In the genomic region with DNA sequence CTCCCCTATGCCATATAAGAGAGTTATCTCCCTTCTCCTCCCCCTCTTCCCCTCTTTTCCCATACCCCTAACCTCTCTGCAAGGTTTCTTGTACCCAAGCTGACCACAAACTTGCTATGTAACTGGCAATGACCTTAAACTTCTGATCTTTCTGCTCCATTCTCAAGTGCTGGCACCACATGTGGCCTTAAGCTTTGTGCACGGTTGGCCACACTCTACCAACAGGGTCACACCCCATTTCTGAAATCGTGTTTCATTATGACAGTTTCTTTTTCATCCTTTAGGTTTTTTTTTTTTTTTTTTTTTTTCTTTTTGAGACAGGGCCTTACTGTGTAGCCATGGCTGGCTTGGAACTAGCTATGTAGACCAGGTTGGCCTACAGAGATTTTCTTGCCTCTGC, we compare ENCODE assay signal across 41 mouse cellular contexts. TPM values are rescaled to one million over a fixed set of nuclear protein-coding genes. Genes with fewer than 3 reads are reported as not detected.
"Had no signal": no experiment of that assay in that cellular context is flagged by ENCODE, and none has a peak within 500 bp of the region (broad histone marks: within the 10 kb centered on the region; RNA-seq: fewer than 3 reads in every experiment).

No protein-coding gene starts in this region.

- H3K27me3 ChIP-seq: limb, embryonic 12.5 days; limb, embryonic 13.5 days; limb, embryonic 15.5 days; liver, embryonic 12.5 days; liver, embryonic 13.5 days; liver, embryonic 15.5 days; lung, embryonic 15.5 days; midbrain, embryonic 12.5 days; midbrain, embryonic 13.5 days; midbrain, embryonic 15.5 days; neural tube, embryonic 12.5 days had no signal

- H3K9ac ChIP-seq: limb, embryonic 12.5 days; limb, embryonic 13.5 days; limb, embryonic 15.5 days; liver, embryonic 12.5 days; liver, embryonic 13.5 days; liver, embryonic 14.5 days; liver, embryonic 15.5 days; liver, postnatal 0 days; lung, embryonic 14.5 days; lung, embryonic 15.5 days; midbrain, embryonic 12.5 days; midbrain, embryonic 13.5 days; midbrain, embryonic 15.5 days; neural tube, embryonic 12.5 days had no signal

- H3K4me1 ChIP-seq: limb, embryonic 10.5 days; limb, embryonic 12.5 days; limb, embryonic 13.5 days; limb, embryonic 15.5 days; liver, embryonic 12.5 days; liver, embryonic 13.5 days; liver, embryonic 15.5 days; lung, embryonic 15.5 days; midbrain, embryonic 10.5 days; midbrain, embryonic 12.5 days; midbrain, embryonic 13.5 days; midbrain, embryonic 15.5 days; neural tube, embryonic 12.5 days had no signal

- H3K4me3 ChIP-seq: limb, embryonic 10.5 days; limb, embryonic 12.5 days; limb, embryonic 13.5 days; limb, embryonic 15.5 days; liver, embryonic 12.5 days; liver, embryonic 13.5 days; liver, embryonic 15.5 days; lung, embryonic 15.5 days; megakaryocyte, embryonic 14.5 days; midbrain, embryonic 10.5 days; midbrain, embryonic 12.5 days; midbrain, embryonic 13.5 days; midbrain, embryonic 15.5 days; myocyte; neural tube, embryonic 12.5 days had no signal

- H3K9me3 ChIP-seq: limb, embryonic 10.5 days; limb, embryonic 12.5 days; limb, embryonic 13.5 days; limb, embryonic 15.5 days; liver, embryonic 12.5 days; liver, embryonic 13.5 days; liver, embryonic 15.5 days; lung, embryonic 15.5 days; midbrain, embryonic 10.5 days; midbrain, embryonic 12.5 days; midbrain, embryonic 13.5 days; midbrain, embryonic 15.5 days; neural tube, embryonic 12.5 days had no signal

- DNase-seq: left cerebral cortex, postnatal 4 days; liver; liver, embryonic 13.5 days; liver, postnatal 0 days; lung, adult 18-20 months; lung, adult 2 months; lung, embryonic 14.5 days; lung, postnatal 10 days; lung, postnatal 14 days; lung, postnatal 36 days; lung, postnatal 4 days; midbrain, embryonic 14.5 days had no signal

- ATAC-seq: liver, embryonic 12.5 days; liver, postnatal 0 days; lung, postnatal 0 days; midbrain, embryonic 13.5 days; midbrain, embryonic 15.5 days; midbrain, embryonic 16.5 days had no signal

- H3K27ac ChIP-seq: limb, embryonic 10.5 days; limb, embryonic 12.5 days; limb, embryonic 13.5 days; limb, embryonic 15.5 days; liver, embryonic 12.5 days; liver, embryonic 13.5 days; liver, embryonic 14.5 days; liver, embryonic 15.5 days; lung, embryonic 15.5 days; macrophage; midbrain, embryonic 10.5 days; midbrain, embryonic 12.5 days; midbrain, embryonic 13.5 days; midbrain, embryonic 15.5 days; neural tube, embryonic 12.5 days had no signal

- H3K4me2 ChIP-seq: limb, embryonic 12.5 days; limb, embryonic 13.5 days; limb, embryonic 15.5 days; liver, embryonic 11.5 days; liver, embryonic 12.5 days; liver, embryonic 13.5 days; liver, embryonic 15.5 days; lung, embryonic 14.5 days; lung, embryonic 15.5 days; midbrain, embryonic 11.5 days; midbrain, embryonic 12.5 days; midbrain, embryonic 13.5 days; midbrain, embryonic 15.5 days; neural tube, embryonic 12.5 days had no signal

- H3K36me3 ChIP-seq: limb, embryonic 10.5 days; limb, embryonic 12.5 days; limb, embryonic 13.5 days; limb, embryonic 15.5 days; liver, embryonic 12.5 days; liver, embryonic 13.5 days; liver, embryonic 15.5 days; lung, embryonic 15.5 days; midbrain, embryonic 10.5 days; midbrain, embryonic 12.5 days; midbrain, embryonic 13.5 days; midbrain, embryonic 15.5 days; neural tube, embryonic 12.5 days had no signal

RNA-seq across cellular contexts. Expression of a gene that starts 7.4 kb away (rescaled TPM):
- total RNA-seq: left cerebral cortex, postnatal 25 days; left cerebral cortex, postnatal 36 days; left cerebral cortex, postnatal 4 days; liver, adult 2 months; megakaryocyte progenitor cell, adult 5-6 weeks; megakaryocyte-erythroid progenitor cell, adult 5-6 weeks; midbrain, postnatal 0 days had no signal
- polyA plus RNA-seq: limb, embryonic 10.5 days; limb, embryonic 11.5 days; limb, embryonic 12.5 days; limb, embryonic 13.5 days; limb, embryonic 15.5 days; liver, embryonic 11.5 days; liver, embryonic 12.5 days; liver, embryonic 13.5 days; lung, embryonic 14.5 days; lung, embryonic 15.5 days; lung, embryonic 16.5 days; lung, postnatal 0 days; midbrain, embryonic 10.5 days; midbrain, embryonic 11.5 days; midbrain, embryonic 12.5 days; midbrain, embryonic 13.5 days; midbrain, embryonic 14.5 days; midbrain, embryonic 15.5 days; midbrain, embryonic 16.5 days; midbrain, postnatal 0 days; myocyte; neural tube, embryonic 11.5 days; neural tube, embryonic 12.5 days had no signal

RNA-seq across cellular contexts. Expression of a gene that starts 59.5 kb away (rescaled TPM):
- total RNA-seq: midbrain, postnatal 0 days had no signal
- polyA plus RNA-seq: limb, embryonic 10.5 days; limb, embryonic 11.5 days; limb, embryonic 12.5 days; limb, embryonic 13.5 days; midbrain, embryonic 10.5 days; midbrain, postnatal 0 days; myocyte; neural tube, embryonic 11.5 days; neural tube, embryonic 12.5 days had no signal
